Mouse (Mus musculus) liver, embryonic 14.5 days (tissue): Measurements from ENCODE around the gene Mfsd2b. TPM values are rescaled to one million over a fixed set of nuclear protein-coding genes. Genes with fewer than 3 reads are reported as not detected.

Source experiments
- ATAC-seq: fragments of 200-750 bp; cut with Nextera tagmentation; 2 replicates; pipeline ENCODE4 v1.8.0; 2017; ENCODE audit warnings: moderate number of reproducible peaks, mild to moderate bottlenecking, moderate library complexity; ENCODE audit not compliant: insufficient read depth
- DNase-seq, 3 experiments: peaks; one replicate each; pipeline ENCODE4 v3.0.0-alpha.2; 2012 to 2013; ENCODE audit warnings: low read depth in 3 of 3, low spot score in 3 of 3
- H3K27ac ChIP-seq: fragments of 300-500 bp; sonication (generic); 2 replicates; pipeline ENCODE4 v1.5.1; 2014; ENCODE audit warnings: moderate library complexity, mild to moderate bottlenecking, control low read depth, inconsistent platforms
- H3K27me3 ChIP-seq: fragments of 300-500 bp; sonication (generic); 2 replicates; pipeline ENCODE4 v1.6.1; 2014; ENCODE audit warnings: mild to moderate bottlenecking, low read length, moderate library complexity; ENCODE audit not compliant: control insufficient read depth, insufficient read depth
- H3K36me3 ChIP-seq: fragments of 300-500 bp; sonication (generic); replicated peaks from 2 replicates; pipeline ENCODE4 v1.6.1; 2014; ENCODE audit warnings: low read depth; ENCODE audit not compliant: control insufficient read depth, insufficient read depth
- H3K4me1 ChIP-seq, 2 experiments: fragments of 200-500 bp in 1 of 2; fragments of 300-500 bp in 1 of 2; sonication (generic) in 1 of 2; replicated peaks; 2 replicates each; pipeline ENCODE4 v1.6.1; 2012 to 2014; ENCODE audit warnings: antibody characterized with exemption in 1 of 2, inconsistent platforms in 1 of 2, low read length in 1 of 2; ENCODE audit not compliant: control insufficient read depth in 2 of 2, insufficient read depth in 2 of 2
- H3K4me2 ChIP-seq: fragments of 300-500 bp; sonication (generic); 2 replicates; pipeline ENCODE4 v1.6.1; 2014; ENCODE audit warnings: low read depth, mild to moderate bottlenecking, control low read depth, moderate library complexity
- H3K4me3 ChIP-seq, 2 experiments: fragments of 200-500 bp in 1 of 2; fragments of 300-500 bp in 1 of 2; sonication (generic) in 1 of 2; 2 replicates each; pipeline ENCODE4 v1.5.1; 2012 to 2014; ENCODE audit warnings: low read depth in 2 of 2, low read length in 2 of 2, mild to moderate bottlenecking in 2 of 2, control low read depth in 1 of 2, inconsistent platforms in 1 of 2, moderate library complexity in 1 of 2; ENCODE audit not compliant: insufficient read depth in 1 of 2
- H3K9ac ChIP-seq: fragments of 300-500 bp; sonication (generic); replicated peaks from 2 replicates; pipeline ENCODE4 v1.6.1; 2014; ENCODE audit warnings: mild to moderate bottlenecking, control low read depth, moderate library complexity
- H3K9me3 ChIP-seq: fragments of 300-500 bp; sonication (generic); 2 replicates; pipeline ENCODE4 v1.6.1; 2016; ENCODE audit warnings: low read length, mixed read lengths; ENCODE audit not compliant: control insufficient read depth
- CTCF ChIP-seq: IDR thresholded peaks from 2 replicates; pipeline ENCODE4 v1.5.1; 2016; ENCODE audit warnings: antibody characterized with exemption, low read depth, control low read depth
- EP300 ChIP-seq: IDR thresholded peaks from 2 replicates; pipeline ENCODE4 v1.6.1; 2016; ENCODE audit warnings: antibody characterized with exemption, low read depth
- WGBS: fragments of 180-500 bp; shearing (Covaris S2); extraction: QIAGEN DNeasy Blood & Tissue Kit; methylation state at CpG from one replicate; pipeline ENCODE4 v1.1.7; 2014; ENCODE audit not compliant: insufficient replicate concordance; 5-methylcytosine and 5-hydroxymethylcytosine counted together
- polyA plus RNA-seq, 2 experiments: library from polyadenylated mRNA; depleted of rRNA in 1 of 2; stranded (reverse) in 1 of 2; unstranded in 1 of 2; fragments of >200 nt; fragmentation: Nextera tagmentation in 1 of 2; extraction: Ambion mirVana in 1 of 2; gene quantifications; 2 replicates each; pipeline versions ENCODE4 v1.2.1 to v1.2.3; 2012 to 2014

The Mfsd2b gene
- polyA plus RNA-seq, 2 experiments, result 45.9 to 54.6 TPM

GRCm38 (mm10) chr12:4871260-4871659 lies 2.9 kb downstream of the Mfsd2b start:
- Histone ChIP-seq H3K27me3 (no peaks in the 10 kb centered on the region), H3K9ac (peak overlapping the region; percentile 100), H3K4me1 (peaks cover 23 to 43% of the 10 kb centered on the region in 2 experiments), H3K9me3 (no peaks in the 10 kb centered on the region), H3K4me2 (peak overlapping the region; percentile 96), H3K4me3 (peak overlapping the region; percentile 4 to 92; a peak in 2 of 4 replicates), H3K27ac (peak overlapping the region; percentile 99; the same call in 1 of the 2 replicates), H3K36me3 (peaks cover 47% of the 10 kb centered on the region)
- ATAC-seq (no peak), DNase-seq (no peak)
- TF ChIP-seq EP300 (no peak), CTCF (no peak)
- whole genome bisulfite sequencing, result 87% methylated on average over 5 of the region's 5 CpGs

- ATAC-seq (no peak), DNase-seq (no peak)
- Histone ChIP-seq H3K27me3 (no peaks in the 10 kb centered on the region), H3K4me2 (no peak overlapping the region), H3K9me3 (no peaks in the 10 kb centered on the region), H3K36me3 (peaks cover 70% of the 10 kb centered on the region), H3K4me1 (peaks cover 6 to 26% of the 10 kb centered on the region in 2 experiments), H3K4me3 (no peak overlapping the region), H3K27ac (no peak overlapping the region), H3K9ac (no peak overlapping the region)
- WGBS, result 79% methylated on average over 8 of the region's 8 CpGs
- TF ChIP-seq EP300 (no peak), CTCF (no peak)
These were observed 5.2 kb downstream of the Mfsd2b start for GRCm38 (mm10) chr12:4868924-4869323.

- no peak overlapping the region for H3K27ac ChIP-seq
- ATAC-seq (no peak), DNase-seq (no peak)
- no peaks in the 10 kb centered on the region for H3K27me3 ChIP-seq
- H3K9me3 ChIP-seq, result no peaks in the 10 kb centered on the region
- no peak overlapping the region for H3K4me3 ChIP-seq
- H3K4me2 ChIP-seq, result no peak overlapping the region
- H3K36me3 ChIP-seq, result peaks cover 89% of the 10 kb centered on the region
- 80% methylated on average over 4 of the region's 4 CpGs for WGBS
- TF ChIP-seq CTCF (no peak), EP300 (no peak)
- H3K9ac ChIP-seq, result no peak overlapping the region
- H3K4me1 ChIP-seq, result peaks cover 0 to 2% of the 10 kb centered on the region in 2 experiments; a peak in 1 of 4 replicates
These were observed 9.8 kb downstream of the Mfsd2b start for GRCm38 (mm10) chr12:4864338-4864690.

GRCm38 (mm10) chr12:4863654-4864337 lies 10.4 kb downstream of the Mfsd2b start:
- peaks cover 0 to under 1% of the 10 kb centered on the region in 2 experiments; a peak in 1 of 4 replicates for H3K4me1 ChIP-seq
- H3K27ac ChIP-seq, result no peak overlapping the region
- no peak overlapping the region for H3K4me2 ChIP-seq
- H3K9me3 ChIP-seq, result no peaks in the 10 kb centered on the region
- no peaks in the 10 kb centered on the region for H3K27me3 ChIP-seq
- no peak overlapping the region for H3K9ac ChIP-seq
- ATAC-seq (no peak), DNase-seq (no peak)
- no peak overlapping the region for H3K4me3 ChIP-seq
- peaks cover 84% of the 10 kb centered on the region for H3K36me3 ChIP-seq
- no peak for TF ChIP-seq EP300
- no peak for TF ChIP-seq CTCF
- 87% methylated on average over 4 of the region's 4 CpGs for WGBS

- DNase-seq (no peak), ATAC-seq (no peak)
- H3K4me1 ChIP-seq, result no peaks in the 10 kb centered on the region; a peak in 1 of 4 replicates
- H3K36me3 ChIP-seq, result peaks cover 73% of the 10 kb centered on the region
- no peaks in the 10 kb centered on the region for H3K9me3 ChIP-seq
- TF ChIP-seq CTCF (peak; percentile 80), EP300 (no peak)
- no peak overlapping the region for H3K4me2 ChIP-seq
- H3K9ac ChIP-seq, result no peak overlapping the region
- WGBS, result 89% methylated on average over 4 of the region's 4 CpGs
- no peak overlapping the region for H3K4me3 ChIP-seq
- no peaks in the 10 kb centered on the region for H3K27me3 ChIP-seq
- no peak overlapping the region for H3K27ac ChIP-seq
These were observed 11.5 kb downstream of the Mfsd2b start for GRCm38 (mm10) chr12:4862672-4863071.
